Mouse (Mus musculus) adrenal gland, adult (tissue): ENCODE results near the gene Cbr4.

ENCODE experiments used
- DNase-seq, 2 experiments: peaks; one replicate each; pipeline ENCODE4 v3.0.0; 2022 to 2023; ENCODE audit warnings: low spot score in 1 of 2; ENCODE audit not compliant: inconsistent age in 2 of 2

The Cbr4 gene

DNA sequence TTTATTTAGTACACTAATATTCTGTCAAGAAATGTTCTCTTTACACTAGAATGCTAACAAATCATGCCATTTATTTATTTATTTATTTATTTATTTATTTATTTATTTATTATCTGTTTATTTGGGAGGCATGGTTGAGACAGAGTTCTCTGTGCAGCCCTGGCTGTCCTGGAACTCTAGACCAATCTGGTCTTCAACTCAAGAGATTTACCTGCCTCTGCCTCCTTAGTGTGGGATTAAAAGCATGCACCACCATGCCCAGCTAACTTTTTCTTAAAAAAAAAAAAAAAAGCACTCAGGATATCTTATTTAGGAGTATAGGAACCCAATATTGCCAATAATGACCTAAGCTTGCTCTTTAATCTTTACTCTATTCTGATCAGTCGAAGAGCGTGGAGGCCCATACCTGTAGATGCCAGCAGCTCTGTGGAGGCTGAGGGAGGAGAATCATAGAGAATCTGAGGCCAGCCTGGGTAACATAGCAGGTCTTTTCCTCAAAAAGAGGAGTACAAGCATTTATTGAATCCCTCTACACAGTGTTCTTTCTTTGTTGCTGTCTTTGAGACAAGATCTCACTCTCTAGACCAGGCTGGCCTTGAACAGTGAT lies 508 bp upstream of the Cbr4 start:
- no peak for DNase-seq

DNA sequence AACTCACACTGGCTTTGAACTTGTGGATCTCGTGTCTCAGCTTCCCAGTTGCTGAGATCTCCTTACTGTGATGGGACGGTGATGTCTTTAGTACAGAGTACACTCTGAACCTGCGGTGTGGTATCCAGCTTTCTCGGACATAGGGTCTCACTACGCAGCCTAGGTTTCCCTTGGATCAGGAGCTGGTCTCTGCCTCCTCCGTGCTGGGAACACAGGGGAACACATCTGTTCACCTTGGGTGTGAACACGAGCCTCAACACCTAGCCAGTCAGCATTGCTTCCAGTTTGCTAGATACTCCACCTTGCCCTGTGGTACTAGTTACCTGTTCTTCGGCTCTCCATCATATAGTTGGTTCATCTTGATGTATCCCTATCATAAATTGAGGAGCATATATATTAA lies 1.1 kb downstream of the Cbr4 start:
- DNase-seq, result peak in 1 of 2 experiments; percentile 28

DNA sequence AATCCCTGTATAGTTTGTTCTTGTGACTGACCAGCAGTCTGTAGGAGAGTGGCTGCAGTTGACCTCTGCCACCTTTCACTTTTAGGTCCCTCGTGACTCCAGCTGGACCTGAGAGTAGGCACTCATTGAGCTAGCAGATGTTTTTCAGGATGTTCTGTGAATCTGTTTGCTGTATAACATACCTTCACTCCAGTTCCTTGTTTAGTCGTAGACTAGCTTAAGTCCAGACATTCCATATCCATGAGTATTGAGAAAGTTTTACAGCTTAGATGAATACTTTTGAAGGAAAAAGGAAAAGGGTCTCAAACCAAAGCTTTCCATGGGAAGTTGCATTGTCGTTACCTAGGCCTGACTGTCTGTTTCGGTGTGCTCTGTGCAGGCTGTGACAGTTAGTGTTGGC lies 9.6 kb downstream of the Cbr4 start:
- DNase-seq, result no peak

DNA sequence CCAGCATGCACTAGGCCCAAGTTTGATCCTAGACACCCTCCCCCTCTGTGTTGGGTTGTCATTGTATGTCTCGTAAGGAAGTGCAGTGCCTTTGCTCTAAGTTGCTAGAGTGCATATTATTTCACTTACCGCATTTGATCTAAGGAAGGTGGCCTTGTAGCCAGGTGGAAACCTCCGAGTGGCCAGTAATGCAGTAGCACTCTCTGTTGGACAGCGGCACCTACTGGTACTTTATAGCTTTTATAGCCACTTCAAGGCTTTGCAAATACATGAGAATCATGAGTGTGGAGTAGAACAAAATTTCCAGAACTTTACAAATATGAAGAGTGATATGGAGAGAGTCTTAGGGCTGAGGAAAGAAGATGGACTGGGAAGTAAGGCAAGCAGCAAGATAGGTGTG lies 11.5 kb downstream of the Cbr4 start:
- DNase-seq, result peak in 1 of 2 experiments; percentile 52

DNA sequence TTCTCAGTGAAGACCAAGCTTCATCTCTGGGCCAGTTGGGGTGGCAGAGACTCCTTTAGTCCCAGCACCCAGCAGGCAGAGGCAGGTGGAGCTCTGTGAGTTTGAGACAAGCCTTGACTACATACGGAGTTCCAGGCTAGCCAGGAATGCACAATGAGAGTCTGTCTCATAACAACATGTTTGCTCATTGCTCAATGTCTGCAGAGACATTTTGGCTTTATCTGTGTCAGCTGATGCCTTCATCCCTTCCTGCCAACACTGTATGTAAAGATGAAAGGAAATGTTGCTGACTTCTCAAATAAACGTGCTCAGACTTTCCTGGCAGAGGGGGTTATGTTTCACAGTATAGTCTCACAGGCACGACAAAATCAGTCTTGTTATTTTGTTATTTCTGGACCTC lies 13.4 kb downstream of the Cbr4 start:
- no peak for DNase-seq

DNA sequence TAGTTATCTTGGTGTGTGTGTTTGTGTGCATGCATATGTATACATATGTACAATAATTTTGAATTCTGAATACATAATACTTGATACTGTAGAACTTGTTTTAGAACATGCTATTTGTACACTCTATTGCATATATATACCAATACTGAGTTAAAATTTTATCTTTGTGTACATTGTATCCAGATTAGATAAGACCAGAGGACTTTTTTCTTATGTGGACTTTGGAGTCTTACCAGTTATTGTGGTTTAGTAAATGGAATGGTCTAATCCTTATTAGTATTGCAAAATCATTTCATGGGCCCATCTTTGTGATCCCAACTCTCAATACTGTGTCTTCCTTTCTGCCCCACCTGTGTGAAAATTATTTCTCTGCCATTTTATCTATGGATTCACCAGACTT lies 14.7 kb downstream of the Cbr4 start:
- no peak for DNase-seq

DNA sequence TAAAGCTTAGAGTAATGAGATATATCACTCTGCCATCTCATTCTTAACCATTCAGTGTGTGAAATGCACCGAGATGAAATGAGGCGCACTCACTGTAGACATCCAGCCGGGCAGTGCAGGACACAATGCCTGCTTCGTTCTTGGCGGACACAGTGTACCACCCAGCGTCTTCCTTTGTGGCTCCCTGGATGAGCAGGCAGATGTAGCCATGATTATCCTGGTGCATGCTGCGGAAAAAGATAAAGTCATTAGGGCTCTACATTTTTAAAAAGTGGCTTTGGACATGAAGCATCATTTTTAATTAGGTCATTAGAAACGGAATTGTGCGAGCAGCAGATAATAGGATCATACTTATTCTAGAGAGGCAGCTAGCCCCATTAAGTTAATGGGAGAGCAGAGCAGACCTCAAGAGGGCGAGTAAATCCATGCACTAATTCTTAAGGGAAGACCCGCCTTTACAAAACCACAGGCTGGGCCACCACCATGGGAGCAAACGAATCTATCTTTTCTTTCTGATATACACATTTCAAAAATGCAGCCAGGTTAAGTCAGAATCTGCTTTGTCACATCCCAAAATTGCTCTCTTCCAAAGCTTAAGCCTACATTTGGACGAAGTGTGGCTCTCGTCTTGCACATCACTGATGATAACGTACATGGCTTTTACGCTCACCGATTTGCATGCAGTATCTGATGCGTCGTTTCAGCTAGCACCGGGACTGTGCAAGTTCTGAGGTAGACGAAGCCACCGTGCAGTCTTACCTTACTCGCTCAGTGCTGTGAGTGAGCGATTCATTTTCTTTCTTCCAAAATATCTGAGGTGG lies 27.8 kb downstream of the Cbr4 start:
- DNase-seq, result no peak

DNA sequence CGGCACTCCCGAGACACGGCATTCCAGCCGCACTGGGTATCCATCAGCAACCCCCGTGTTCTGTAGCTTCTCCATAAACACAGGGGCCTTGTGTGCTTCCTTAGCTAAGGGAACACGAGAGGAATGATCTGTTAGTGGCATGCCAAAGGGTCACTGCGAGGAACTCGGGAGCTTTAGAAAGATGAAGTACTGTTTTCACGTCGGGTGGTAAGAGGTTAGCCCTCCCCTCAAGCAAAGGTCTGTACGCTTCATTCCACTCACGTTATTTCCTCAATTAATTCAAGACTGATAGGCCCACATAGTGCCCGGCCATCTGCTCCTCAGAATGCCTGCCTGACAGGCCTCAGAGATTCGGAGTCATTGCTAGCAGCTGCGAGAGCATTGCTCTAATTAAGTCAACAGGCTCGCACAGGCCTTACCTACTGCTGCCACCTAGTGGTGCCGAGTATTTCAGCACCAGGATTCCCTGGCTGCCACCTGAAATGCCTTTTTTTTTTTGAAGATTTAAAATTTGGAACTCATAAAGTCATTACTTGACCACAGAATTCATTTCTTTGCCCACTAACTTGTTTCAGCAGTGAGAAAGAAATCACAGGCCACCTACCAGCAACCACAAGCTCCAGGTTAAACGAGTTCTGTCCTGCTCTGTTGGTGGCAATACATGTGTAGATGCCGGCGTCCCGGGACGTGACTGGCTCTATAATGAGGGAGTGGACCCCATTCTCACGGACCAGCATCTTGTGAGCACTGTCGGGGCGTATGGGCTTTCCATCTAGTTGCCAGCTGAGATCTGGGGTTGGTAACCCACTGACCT lies 28.6 kb downstream of the Cbr4 start:
- peak; percentile 66 to 90 for DNase-seq

DNA sequence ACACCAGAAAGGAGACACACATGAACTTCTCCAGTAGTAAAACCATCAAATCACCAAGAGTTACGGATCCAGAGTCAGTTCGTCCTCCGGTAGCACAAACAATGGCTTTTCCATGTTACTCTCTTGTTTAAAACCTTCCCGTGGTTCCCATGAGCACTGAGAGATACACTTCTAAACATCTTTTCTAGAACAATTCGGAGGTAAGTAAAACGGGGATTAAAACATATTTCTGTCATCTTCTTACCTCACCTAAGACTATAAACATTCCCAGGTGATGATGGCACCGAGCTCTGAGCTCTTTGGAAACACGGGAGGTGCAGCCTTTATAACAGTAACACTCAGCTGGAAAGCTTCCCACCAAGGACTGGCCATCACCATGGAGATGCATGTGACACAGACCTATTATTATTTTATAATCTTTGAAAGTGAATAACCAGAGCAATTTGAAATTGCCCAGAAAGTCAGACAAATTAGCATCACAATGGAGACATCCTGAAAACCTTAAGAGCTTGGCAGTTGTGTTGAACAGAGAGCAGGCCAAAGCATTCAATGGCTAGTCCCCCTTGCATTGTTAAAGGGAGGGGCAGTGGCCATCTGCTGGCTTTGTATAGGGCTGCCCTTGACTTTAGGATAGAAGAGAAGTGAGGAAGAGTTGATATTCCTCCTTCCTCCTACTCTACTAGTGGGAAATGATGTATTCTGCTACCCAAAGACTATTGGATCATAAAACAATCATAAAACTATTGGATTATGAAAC lies 29.4 kb downstream of the Cbr4 start:
- DNase-seq, result no peak

DNA sequence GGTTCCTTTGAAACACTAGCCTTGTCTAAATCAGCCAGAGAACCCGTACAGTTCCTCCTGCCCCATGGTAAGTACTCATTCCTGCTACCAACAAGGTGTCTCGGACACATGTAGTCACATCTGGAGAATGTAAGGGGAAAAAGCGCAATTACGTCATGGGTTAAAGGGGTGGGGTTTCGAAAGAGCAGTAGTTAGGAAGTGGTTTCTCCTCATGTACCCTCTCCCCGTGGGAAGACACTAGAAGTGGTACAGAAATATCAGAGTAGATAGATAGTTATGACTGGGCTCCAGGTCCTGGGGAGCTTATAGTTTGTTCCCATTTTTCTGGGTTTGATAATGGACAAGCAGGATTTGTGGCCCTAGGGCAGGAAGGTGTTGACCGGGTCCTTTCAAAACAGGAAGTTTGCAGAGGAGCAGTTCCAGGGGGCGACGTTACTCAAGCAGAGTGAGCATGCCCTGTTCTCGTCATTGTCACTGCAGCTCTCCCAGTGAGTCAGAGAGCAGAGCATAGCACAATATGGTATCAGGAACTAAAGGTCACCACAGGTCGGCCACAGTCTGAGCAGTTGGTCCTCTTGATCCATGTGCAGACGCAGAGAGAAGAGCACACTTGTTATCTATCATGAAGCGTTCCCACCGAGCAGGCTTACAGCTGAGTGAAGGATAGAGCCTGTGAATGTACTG lies 30.1 kb downstream of the Cbr4 start:
- DNase-seq, result peak in 1 of 2 experiments; percentile 48

DNA sequence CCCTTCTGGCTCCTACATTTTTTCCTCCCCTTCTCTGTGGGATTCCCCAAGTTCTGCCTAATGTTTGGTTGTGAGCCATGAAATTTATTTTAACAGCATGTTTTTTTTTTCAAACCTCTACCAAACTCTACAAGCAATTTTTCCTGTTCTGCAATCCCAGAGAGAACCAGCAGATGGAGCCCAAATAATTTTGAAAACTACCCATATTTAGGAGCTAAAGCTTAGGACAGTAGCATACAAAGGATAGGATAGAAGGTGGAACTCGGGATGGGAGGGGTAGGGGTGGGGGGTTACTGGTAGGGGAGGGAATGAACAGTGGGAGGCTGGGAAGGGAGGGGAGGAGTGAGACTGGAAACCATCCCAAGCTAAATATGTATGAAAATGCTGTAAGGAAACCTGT lies 34.6 kb downstream of the Cbr4 start:
- DNase-seq, result peak in 1 of 2 experiments; percentile 75

DNA sequence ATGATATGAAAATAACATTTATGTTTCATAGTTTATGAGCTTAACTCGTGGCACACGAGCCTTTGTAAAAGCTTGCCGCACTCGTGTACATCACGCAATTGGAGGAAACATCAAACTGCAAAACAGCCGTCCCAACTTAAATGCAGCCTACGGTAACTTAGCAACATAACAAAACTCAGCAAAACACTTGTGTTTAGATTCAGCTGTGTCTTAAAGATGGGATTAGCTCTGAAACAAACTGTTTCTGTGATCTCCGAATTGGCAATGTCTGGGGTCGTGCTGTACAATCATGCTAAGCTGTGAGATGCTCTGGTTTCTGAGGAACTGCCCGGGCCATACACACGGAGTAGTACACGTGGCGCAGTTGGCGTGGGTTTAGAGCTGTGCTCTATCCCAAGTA lies 39.5 kb downstream of the Cbr4 start:
- DNase-seq, result no peak

DNA sequence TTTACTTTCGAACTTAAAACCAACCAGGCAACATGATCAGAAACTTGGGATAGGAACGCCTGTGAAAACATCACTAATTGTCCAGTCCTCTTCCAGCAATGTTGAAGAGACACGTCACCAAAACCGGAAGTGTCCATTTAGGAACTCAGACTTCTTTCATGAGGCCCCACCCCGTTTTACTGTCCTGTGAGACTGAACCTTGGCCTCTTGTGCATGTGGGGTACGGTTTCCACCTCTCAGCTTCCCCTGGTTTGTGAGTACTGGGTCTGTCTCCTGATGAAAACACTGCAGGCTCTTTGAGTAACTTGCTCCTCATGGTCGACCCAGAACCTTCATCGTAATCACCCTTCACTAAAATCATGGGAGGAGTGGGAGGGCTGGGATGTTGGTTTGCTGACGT lies 40.7 kb downstream of the Cbr4 start:
- no peak for DNase-seq

DNA sequence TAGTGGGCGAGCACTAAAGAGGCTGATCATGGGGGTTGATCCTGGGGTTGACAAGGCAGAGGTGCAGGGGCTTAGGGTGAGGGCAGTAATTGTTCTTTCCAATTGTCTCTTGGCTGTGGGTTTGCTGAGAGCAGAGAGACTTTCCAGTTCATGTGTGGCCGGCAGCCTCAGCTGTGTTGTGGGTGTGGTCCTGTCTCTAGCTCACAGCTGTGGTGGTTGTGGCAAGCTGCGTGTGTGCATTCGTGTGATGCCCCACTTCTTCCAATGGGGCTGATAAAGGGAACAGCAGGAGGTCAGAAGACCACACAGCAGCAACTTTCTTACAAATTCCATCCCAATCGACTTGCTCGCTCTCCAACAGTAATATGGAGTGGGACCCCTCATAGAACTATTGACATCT lies 41.1 kb downstream of the Cbr4 start:
- no peak for DNase-seq

DNA sequence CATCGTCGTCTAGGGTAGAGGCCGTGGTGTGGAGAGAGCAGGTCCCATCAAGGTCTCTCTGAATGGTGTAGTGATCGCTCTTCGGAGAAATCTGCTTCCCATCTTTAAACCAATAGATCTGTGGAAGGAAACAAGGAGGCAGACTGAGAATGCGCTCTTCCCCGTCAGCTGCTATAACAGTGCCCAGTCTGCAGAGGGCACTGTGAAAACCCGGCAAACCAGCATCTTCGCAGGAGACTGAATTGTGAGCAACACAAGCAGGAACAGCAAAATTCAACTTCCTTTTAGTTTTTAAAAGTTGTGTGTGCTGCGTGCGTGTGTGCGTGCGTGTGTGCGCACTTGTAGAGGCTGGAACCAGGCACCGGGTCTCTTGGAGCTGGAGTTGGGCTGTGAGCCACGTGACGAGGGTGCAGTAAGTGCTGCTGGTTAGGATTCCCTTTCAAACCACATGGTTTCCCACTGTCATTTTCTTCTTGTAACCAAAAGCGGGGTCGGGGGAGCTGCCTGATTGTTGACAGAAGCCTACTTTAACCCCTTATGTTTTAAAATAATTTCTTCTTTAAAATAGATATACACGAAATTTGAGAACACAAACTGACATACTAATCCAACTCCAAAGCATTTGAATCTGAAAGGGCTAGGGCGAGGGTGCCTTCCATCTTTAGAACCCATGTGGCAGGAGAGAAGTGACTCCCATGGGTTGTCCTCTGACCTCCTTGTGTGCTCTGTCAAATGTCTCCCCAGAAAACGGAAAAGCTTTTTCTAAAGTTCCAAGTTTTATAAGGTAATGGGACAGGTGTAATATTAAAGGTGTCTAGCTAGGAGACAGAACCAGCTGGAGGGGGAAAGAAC lies 44.6 kb downstream of the Cbr4 start:
- no peak for DNase-seq

DNA sequence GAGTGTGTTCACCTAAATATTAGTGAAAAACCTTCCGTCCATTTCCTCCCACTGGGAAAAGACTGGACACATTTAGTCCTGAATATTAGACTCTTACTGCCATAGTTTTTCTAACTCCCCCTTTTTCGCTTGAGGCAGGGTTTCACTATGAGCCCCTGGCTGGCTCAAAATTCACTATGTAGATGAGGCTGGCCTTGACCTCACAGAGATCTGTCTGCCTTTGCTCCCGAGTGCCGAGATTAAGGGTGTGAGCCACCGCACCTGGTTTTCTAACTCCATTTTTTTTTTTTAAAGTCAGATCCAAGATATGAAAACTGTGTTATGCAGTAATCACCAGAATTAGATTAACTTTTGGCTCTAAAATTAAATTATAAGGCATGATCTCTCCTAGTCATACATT lies 45.3 kb downstream of the Cbr4 start:
- DNase-seq, result no peak

DNA sequence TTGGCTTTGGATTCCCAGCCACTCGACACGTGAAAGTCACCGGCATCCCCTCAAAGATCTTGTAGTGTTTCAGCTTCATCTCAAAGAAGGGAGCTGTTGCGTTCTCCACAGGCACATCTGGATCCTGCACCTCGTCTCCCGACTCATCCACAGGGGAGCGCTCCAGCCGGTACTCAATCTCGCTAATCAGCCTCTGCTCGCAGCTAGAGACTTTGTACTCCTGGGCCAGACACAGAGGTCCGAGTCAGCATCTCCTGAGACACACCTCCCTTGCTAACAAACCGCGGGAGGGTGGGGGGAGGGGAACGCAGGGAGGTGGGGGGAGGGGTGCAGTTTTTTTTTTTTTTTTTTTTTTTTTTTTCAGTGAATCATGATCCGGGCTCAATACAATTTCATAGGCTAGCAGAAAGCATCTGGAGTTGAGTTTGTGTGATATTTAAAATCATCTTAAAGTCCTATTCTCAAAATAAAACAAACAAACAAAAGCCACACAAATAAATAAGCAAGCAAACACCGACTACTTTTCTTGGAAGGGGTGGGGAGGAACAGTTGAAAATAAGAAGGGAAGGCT lies 45.9 kb downstream of the Cbr4 start:
- no peak for DNase-seq

DNA sequence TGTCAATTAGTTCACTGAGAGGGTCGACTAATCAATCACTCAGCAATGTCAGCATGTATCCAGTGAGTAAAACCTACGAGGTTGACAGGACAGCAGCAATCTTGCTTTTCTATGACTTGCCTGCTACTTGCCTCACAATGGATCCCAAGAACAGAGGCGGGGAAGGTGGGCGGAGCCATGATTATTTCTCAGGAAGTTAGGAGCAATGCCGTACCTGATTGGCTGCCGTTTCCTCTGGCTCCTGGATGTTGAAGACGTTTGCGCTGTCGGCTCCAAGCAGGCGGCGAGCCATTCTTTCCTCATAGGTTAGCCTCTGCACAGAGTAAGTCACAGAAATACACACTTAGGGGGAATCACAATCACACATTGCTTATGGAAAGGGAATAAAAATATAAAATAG lies 47.9 kb downstream of the Cbr4 start:
- no peak for DNase-seq

DNA sequence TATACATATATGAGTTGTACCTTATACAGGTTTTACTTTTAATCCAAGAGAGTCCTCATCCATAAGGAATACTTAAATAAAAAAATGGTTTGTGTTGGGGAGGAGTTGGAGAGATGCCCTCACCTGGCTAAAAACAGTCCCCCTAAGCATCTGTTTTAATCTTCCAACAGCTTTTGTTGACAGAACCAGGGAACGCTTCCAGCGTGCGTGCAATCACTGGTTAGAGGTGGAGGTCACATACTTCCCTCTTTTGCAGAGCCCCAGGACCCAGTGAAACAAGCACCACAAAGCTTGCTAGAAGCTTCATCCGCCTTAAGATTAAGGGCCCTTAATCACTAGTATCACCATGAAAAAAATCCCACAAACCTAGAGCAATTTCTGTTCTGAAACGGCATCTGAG lies 49.9 kb downstream of the Cbr4 start:
- DNase-seq, result no peak
